Mouse (Mus musculus) limb, embryonic 14.5 days (tissue): Measurements from ENCODE around the gene Abhd2. TPM values are rescaled to one million over a fixed set of nuclear protein-coding genes. Genes with fewer than 3 reads are reported as not detected.

Experiments used
- ATAC-seq: fragments of 200-750 bp; cut with Nextera tagmentation; 2 replicates; pipeline ENCODE4 v1.8.0; 2017; ENCODE audit warnings: low read depth, moderate number of reproducible peaks, moderate TSS enrichment; ENCODE audit not compliant: low FRiP score
- DNase-seq: peaks from one replicate; pipeline ENCODE4 v3.0.0-alpha.2; 2015; ENCODE audit warnings: low spot score
- H3K27ac ChIP-seq: fragments of 300-500 bp; sonication (generic); replicated peaks from 2 replicates; pipeline ENCODE4 v1.5.1; 2014; ENCODE audit warnings: low read depth, mild to moderate bottlenecking, low read length, moderate library complexity, mixed read lengths
- H3K27me3 ChIP-seq: fragments of 300-500 bp; sonication (generic); 2 replicates; pipeline ENCODE4 v1.6.1; 2014; ENCODE audit warnings: low read length, mixed read lengths; ENCODE audit not compliant: control insufficient read depth, insufficient read depth
- H3K36me3 ChIP-seq: fragments of 300-500 bp; sonication (generic); 2 replicates; pipeline ENCODE4 v1.6.1; 2014; ENCODE audit warnings: mild to moderate bottlenecking, low read length, moderate library complexity, mixed read lengths; ENCODE audit not compliant: control insufficient read depth, insufficient read depth
- H3K4me1 ChIP-seq: fragments of 300-500 bp; sonication (generic); 2 replicates; pipeline ENCODE4 v1.6.1; 2014; ENCODE audit warnings: antibody characterized with exemption, low read length, mixed read lengths; ENCODE audit not compliant: control insufficient read depth, insufficient read depth
- H3K4me2 ChIP-seq: fragments of 300-500 bp; sonication (generic); replicated peaks from 2 replicates; pipeline ENCODE4 v1.6.1; 2014; ENCODE audit warnings: low read depth, mild to moderate bottlenecking, low read length, moderate library complexity; ENCODE audit not compliant: severe bottlenecking
- H3K4me3 ChIP-seq: fragments of 300-500 bp; sonication (generic); replicated peaks from 2 replicates; pipeline ENCODE4 v1.5.1; 2014; ENCODE audit warnings: low read length
- H3K9ac ChIP-seq: fragments of 300-500 bp; sonication (generic); 2 replicates; pipeline ENCODE4 v1.6.1; 2014; ENCODE audit warnings: mild to moderate bottlenecking, low read depth, low read length, moderate library complexity; ENCODE audit not compliant: severe bottlenecking
- H3K9me3 ChIP-seq: fragments of 300-500 bp; sonication (generic); 2 replicates; pipeline ENCODE4 v1.6.1; 2016; ENCODE audit warnings: low read length; ENCODE audit not compliant: control insufficient read depth
- POLR2A ChIP-seq: fragments of 200-500 bp; IDR thresholded peaks from 2 replicates; pipeline ENCODE4 v1.8.0; 2012; ENCODE audit warnings: inconsistent platforms, mild to moderate bottlenecking, moderate library complexity, borderline replicate concordance; ENCODE audit not compliant: insufficient read depth, insufficient read length; ENCODE audit errors: extremely low read depth
- WGBS: fragments of 180-500 bp; shearing (Covaris S2); extraction: QIAGEN DNeasy Blood & Tissue Kit; methylation state at CpG from one replicate; pipeline ENCODE4 v1.1.7; 2014; 5-methylcytosine and 5-hydroxymethylcytosine counted together
- polyA plus RNA-seq, 2 experiments: library from polyadenylated mRNA; depleted of rRNA in 1 of 2; stranded (reverse) in 1 of 2; unstranded in 1 of 2; fragments of >200 nt; fragmentation: Nextera tagmentation in 1 of 2; extraction: Ambion mirVana in 1 of 2; gene quantifications; 2 replicates each; pipeline versions ENCODE4 v1.2.1 to v1.2.3; 2012 to 2014

Abhd2 gene
- polyA plus RNA-seq, 2 experiments = 7.8 to 10.9 TPM

DNA sequence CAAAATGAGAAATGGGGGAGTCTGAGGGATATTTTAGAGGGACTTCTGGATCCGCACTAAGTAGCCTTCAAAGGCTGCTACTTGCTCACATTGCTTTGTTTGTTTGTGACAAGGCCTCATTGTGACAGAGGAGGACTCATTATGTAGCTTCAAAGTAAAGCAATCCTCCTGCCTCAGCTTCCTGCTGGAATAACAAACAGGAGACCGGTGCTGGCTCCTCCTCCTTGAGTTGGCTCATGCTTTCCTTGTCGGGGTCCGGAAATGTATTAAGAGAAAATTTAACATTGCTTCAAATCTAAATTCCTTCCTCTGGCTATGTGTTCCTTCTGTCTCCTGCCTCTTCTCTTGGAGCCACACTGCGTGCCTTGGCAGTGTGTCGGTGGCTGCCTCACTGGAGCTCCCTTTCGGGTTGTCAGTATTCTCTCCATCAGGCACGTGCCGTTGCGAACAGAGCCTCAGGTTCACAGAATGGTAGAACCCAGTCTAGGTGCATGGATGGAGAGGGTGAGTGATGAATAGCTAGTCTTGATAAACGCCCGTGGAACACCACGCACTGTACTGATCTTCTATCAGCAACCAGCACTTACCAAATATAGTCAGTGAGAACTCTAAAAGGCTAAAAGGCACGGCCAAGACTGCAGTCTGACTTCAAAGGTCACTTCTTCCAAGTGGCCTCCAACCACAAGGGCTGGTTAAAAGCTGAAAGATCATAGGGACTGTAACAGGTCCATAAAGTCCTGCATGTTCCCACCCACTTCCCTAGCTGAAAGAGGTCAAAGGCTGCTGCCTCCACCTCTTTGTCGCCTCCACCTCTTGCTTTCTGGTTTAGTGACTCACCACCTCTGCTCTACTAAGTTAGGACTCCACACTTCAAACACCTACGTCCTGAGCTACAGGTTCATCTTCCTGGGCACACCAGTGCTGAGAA lies 874 bp upstream of the Abhd2 start:
- Histone ChIP-seq H3K4me2 (peak overlapping the region; percentile 60), H3K27me3 (no peaks in the 10 kb centered on the region), H3K9me3 (no peaks in the 10 kb centered on the region), H3K27ac (no peak overlapping the region), H3K4me1 (peaks cover 9% of the 10 kb centered on the region), H3K36me3 (no peaks in the 10 kb centered on the region), H3K9ac (no peak overlapping the region), H3K4me3 (peak overlapping the region; percentile 55)
- 78% methylated on average over 16 of the region's 16 CpGs for WGBS
- TF ChIP-seq POLR2A = no peak
- DNase-seq (no peak), ATAC-seq (no peak)

DNA sequence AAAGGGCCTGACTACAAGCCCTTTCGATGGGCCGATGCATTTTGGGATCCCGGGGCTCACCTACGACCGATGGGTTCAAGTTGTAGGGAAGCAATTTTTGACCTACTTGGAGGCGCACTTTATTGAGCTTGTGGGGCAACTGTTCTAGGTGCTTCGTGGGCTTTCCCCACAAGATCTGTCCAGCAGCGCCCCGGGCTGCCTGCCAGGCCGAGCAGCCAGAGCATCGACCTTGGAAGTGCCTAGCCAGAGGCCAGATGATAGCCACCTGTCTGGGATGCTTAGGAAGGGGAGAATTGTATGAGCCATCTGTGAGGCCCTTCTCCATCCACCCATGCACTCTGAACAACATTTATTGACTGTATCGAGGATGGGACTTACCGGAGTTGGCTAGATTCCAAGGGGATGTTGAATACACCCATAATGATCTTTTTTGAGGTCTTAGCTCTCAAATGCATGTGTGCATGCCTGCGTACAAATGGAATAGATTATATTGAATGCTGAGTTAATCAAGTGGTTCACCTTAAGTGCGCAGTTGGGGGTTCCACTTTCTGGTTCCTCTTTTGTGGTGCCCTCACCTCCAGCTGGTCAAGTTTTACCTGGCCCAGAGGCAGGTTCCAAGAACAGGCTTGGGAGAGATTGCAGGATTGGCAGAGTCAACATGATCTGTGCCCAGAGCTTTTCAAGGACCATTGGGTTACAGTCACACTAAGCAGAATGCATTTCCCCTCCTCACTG lies 906 bp downstream of the Abhd2 start:
- H3K9me3 ChIP-seq = no peaks in the 10 kb centered on the region
- peaks cover 15% of the 10 kb centered on the region for H3K4me1 ChIP-seq
- no peaks in the 10 kb centered on the region for H3K36me3 ChIP-seq
- peak overlapping the region; percentile 81 for H3K4me2 ChIP-seq
- WGBS = 13% methylated on average over 15 of the region's 15 CpGs
- H3K4me3 ChIP-seq = peak overlapping the region; percentile 55
- ATAC-seq (no peak), DNase-seq (no peak)
- H3K9ac ChIP-seq = peak overlapping the region; percentile 70
- peak overlapping the region; percentile 40; the same call in 1 of the 2 replicates for H3K27ac ChIP-seq
- TF ChIP-seq POLR2A = no peak
- no peaks in the 10 kb centered on the region for H3K27me3 ChIP-seq

DNA sequence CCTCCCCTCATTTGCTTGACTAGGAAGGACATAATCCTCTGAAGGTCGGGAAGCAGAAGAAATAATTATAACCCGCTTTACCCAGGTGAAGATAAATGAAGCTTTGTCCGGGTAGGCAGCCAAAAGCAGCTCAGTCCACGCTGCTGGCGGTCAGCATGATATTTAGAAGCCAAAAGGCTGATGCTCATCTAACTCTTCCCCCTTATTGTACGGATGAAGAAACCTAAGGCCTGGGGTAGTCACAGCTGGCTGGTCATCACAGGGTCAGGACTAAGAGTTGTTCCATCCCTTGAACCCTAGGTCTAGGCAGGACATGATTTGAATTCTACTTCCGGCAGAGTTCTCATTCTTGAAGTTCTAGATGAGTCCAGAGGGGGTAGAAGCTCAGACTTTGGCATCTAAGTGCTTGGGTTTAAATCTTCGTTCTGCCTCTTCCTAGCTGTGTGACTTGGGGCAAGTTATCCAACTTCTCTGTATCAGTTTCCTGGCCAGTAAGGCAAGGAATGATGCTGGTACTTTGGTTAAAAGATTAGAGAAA lies 1.5 kb downstream of the Abhd2 start:
- Histone ChIP-seq H3K4me1 (peaks cover 20% of the 10 kb centered on the region), H3K36me3 (no peaks in the 10 kb centered on the region)
- WGBS = 77% methylated on average over 8 of the region's 8 CpGs

DNA sequence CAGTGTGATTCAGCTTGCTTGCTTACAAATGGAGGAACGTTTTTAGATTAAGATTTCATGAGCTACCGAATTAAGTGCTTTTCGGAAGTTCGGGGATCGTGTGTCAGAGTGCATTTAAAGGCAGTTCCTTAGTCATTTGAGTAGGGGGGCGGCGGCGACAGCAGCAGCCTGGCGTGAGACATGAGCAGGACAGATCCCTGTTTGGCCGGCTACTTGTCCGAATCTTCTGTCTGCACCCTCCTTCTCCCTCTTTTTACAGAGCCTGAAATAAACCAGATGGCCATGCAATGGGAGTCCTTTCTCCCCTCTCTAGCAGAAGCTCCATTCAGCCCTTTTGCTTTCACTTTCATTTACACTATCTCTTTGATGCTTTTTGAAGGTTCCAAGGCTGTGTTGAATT lies 2.3 kb downstream of the Abhd2 start:
- Histone ChIP-seq H3K4me2 (peak overlapping the region; percentile 40), H3K4me3 (0 out of 2 replicates have a peak overlapping the region, but pooled peaks have one; percentile 7), H3K27me3 (no peaks in the 10 kb centered on the region), H3K9ac (no peak overlapping the region), H3K4me1 (peaks cover 22% of the 10 kb centered on the region), H3K27ac (no peak overlapping the region), H3K36me3 (no peaks in the 10 kb centered on the region), H3K9me3 (no peaks in the 10 kb centered on the region)
- DNase-seq (no peak), ATAC-seq (no peak)
- 13% methylated on average over 11 of the region's 11 CpGs for WGBS
- no peak for TF ChIP-seq POLR2A

More for the DNA sequence above, 1.5 kb downstream of the Abhd2 start:
- peak overlapping the region; percentile 81 for H3K4me2 ChIP-seq
- H3K27ac ChIP-seq = no peak overlapping the region
- ATAC-seq (no peak), DNase-seq (no peak)
- H3K27me3 ChIP-seq = no peaks in the 10 kb centered on the region
- H3K9ac ChIP-seq = no peak overlapping the region
- no peaks in the 10 kb centered on the region for H3K9me3 ChIP-seq
- no peak for TF ChIP-seq POLR2A
- peak overlapping the region; percentile 55 for H3K4me3 ChIP-seq

DNA sequence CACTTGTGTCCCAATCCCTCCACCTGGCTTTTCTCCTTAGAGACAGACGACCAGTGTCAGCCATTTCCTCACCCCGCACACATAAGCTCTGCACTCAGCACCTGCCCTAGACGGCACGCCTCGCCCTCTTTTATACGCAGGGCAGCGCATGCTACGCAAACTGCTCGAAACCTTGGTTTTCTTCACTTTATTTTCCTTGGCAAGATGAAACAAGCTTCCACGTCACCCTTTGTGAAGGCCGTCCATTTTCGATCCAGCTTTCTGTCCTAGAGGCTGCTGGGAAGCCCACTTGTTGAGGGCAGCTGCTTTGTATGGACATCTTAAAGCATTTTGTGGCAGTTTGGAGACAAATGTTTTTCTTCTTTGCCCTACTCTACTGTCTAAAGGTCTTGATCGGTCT lies 5.4 kb downstream of the Abhd2 start:
- H3K4me3 ChIP-seq = no peak overlapping the region
- peaks cover 25% of the 10 kb centered on the region for H3K4me1 ChIP-seq
- no peak overlapping the region for H3K27ac ChIP-seq
- no peaks in the 10 kb centered on the region for H3K27me3 ChIP-seq
- H3K9me3 ChIP-seq = no peaks in the 10 kb centered on the region
- H3K36me3 ChIP-seq = no peaks in the 10 kb centered on the region
- 79% methylated on average over 13 of the region's 13 CpGs for WGBS
- H3K4me2 ChIP-seq = no peak overlapping the region
- DNase-seq = no peak
- no peak for TF ChIP-seq POLR2A
- H3K9ac ChIP-seq = no peak overlapping the region
- no peak for ATAC-seq
